Mouse (Mus musculus): ENCODE measurements at regions not wholly inside any gene's neighbourhood (a gene's known extent, or its start where the extent isn't known, plus 50 kb on each side); places are given as distances from the start of the nearest gene placed in this dataset.

GRCm38 (mm10) chr2:78520258-78521023 is 347.5 kb upstream of the Ube2e3 start:
- no peak overlapping the region for H3K4me3 ChIP-seq (replicated peaks)
- H3K27ac ChIP-seq, result no peak overlapping the region
- no peaks in the 10 kb centered on the region for H3K4me1 ChIP-seq
- H3K36me3 ChIP-seq, result no peaks in the 10 kb centered on the region
- no peaks in the 10 kb centered on the region for H3K27me3 ChIP-seq
- WGBS, result 89% methylated on average over 4 of the region's 4 CpGs
- no peaks in the 10 kb centered on the region for H3K9me3 ChIP-seq (replicated peaks)
- no peak overlapping the region for H3K9ac ChIP-seq
- ATAC-seq (replicated peaks; ENCODE audit: low FRiP score), result no peak
- no peak overlapping the region for H3K4me2 ChIP-seq

- ATAC-seq (replicated peaks; ENCODE audit: low FRiP score), result no peak
- H3K27me3 ChIP-seq, result no peaks in the 10 kb centered on the region
- H3K9me3 ChIP-seq (replicated peaks), result no peaks in the 10 kb centered on the region
- no peaks in the 10 kb centered on the region for H3K36me3 ChIP-seq
- H3K4me1 ChIP-seq, result no peaks in the 10 kb centered on the region
- no peak overlapping the region for H3K4me2 ChIP-seq
- H3K27ac ChIP-seq, result no peak overlapping the region
- H3K9ac ChIP-seq, result no peak overlapping the region
- H3K4me3 ChIP-seq (replicated peaks), result no peak overlapping the region
These were observed 374.8 kb upstream of the Ube2e3 start for GRCm38 (mm10) chr2:78493115-78493514.

- Histone ChIP-seq H3K4me3 (replicated peaks) (no peak overlapping the region), H3K9me3 (replicated peaks) (no peaks in the 10 kb centered on the region), H3K4me1 (no peaks in the 10 kb centered on the region)
These were observed 387.9 kb upstream of the Ube2e3 start for GRCm38 (mm10) chr2:78480036-78480435.

GRCm38 (mm10) chr2:78459444-78459843 is 408.5 kb upstream of the Ube2e3 start:
- no peak overlapping the region for H3K9ac ChIP-seq
- H3K9me3 ChIP-seq (replicated peaks), result no peaks in the 10 kb centered on the region
- no peak overlapping the region for H3K4me3 ChIP-seq (replicated peaks)
- no peak overlapping the region for H3K4me2 ChIP-seq
- H3K27me3 ChIP-seq, result no peaks in the 10 kb centered on the region
- H3K36me3 ChIP-seq, result no peaks in the 10 kb centered on the region
- ATAC-seq (replicated peaks; ENCODE audit: low FRiP score), result peak; percentile 70
- no peak overlapping the region for H3K27ac ChIP-seq
- H3K4me1 ChIP-seq, result no peaks in the 10 kb centered on the region
- WGBS, result 49% methylated on average over 4 of the region's 4 CpGs

More at GRCm38 (mm10) chr2:78480036-78480435, 387.9 kb upstream of the Ube2e3 start:
- Histone ChIP-seq H3K9ac (no peak overlapping the region), H3K27ac (no peak overlapping the region), H3K27me3 (no peaks in the 10 kb centered on the region), H3K4me2 (no peak overlapping the region), H3K36me3 (no peaks in the 10 kb centered on the region)
- ATAC-seq (replicated peaks; ENCODE audit: low FRiP score), result no peak
- 67% methylated on average over 4 of the region's 4 CpGs for WGBS

GRCm38 (mm10) chr2:78453411-78453810 is 414.5 kb upstream of the Ube2e3 start:
- H3K27me3 ChIP-seq, result no peaks in the 10 kb centered on the region
- H3K4me2 ChIP-seq, result no peak overlapping the region
- no peak overlapping the region for H3K27ac ChIP-seq
- H3K4me3 ChIP-seq (replicated peaks), result no peak overlapping the region
- H3K4me1 ChIP-seq, result no peaks in the 10 kb centered on the region
- H3K9me3 ChIP-seq (replicated peaks), result no peaks in the 10 kb centered on the region
- no peak overlapping the region for H3K9ac ChIP-seq
- 84% methylated on average over 3 of the region's 3 CpGs for WGBS
- ATAC-seq (replicated peaks; ENCODE audit: low FRiP score), result no peak
- no peaks in the 10 kb centered on the region for H3K36me3 ChIP-seq

GRCm38 (mm10) chr2:78436816-78437215 is 431.1 kb upstream of the Ube2e3 start:
- Histone ChIP-seq H3K9ac (no peak overlapping the region), H3K4me1 (no peaks in the 10 kb centered on the region), H3K9me3 (replicated peaks) (no peaks in the 10 kb centered on the region), H3K27ac (no peak overlapping the region), H3K36me3 (no peaks in the 10 kb centered on the region), H3K4me3 (replicated peaks) (no peak overlapping the region), H3K4me2 (no peak overlapping the region), H3K27me3 (no peaks in the 10 kb centered on the region)
- ATAC-seq (replicated peaks; ENCODE audit: low FRiP score), result no peak

GRCm38 (mm10) chr2:78435071-78435470 is 432.9 kb upstream of the Ube2e3 start:
- H3K9me3 ChIP-seq (replicated peaks), result no peaks in the 10 kb centered on the region
- WGBS, result 74% methylated on average over 2 of the region's 2 CpGs
- H3K4me1 ChIP-seq, result no peaks in the 10 kb centered on the region
- no peak overlapping the region for H3K9ac ChIP-seq
- no peak overlapping the region for H3K27ac ChIP-seq
- no peak overlapping the region for H3K4me3 ChIP-seq (replicated peaks)
- no peak for ATAC-seq (replicated peaks; ENCODE audit: low FRiP score)
- H3K4me2 ChIP-seq, result no peak overlapping the region
- no peaks in the 10 kb centered on the region for H3K27me3 ChIP-seq
- no peaks in the 10 kb centered on the region for H3K36me3 ChIP-seq

- no peak for ATAC-seq (replicated peaks; ENCODE audit: low FRiP score)
- Histone ChIP-seq H3K27ac (no peak overlapping the region), H3K4me2 (no peak overlapping the region), H3K9ac (no peak overlapping the region), H3K36me3 (no peaks in the 10 kb centered on the region), H3K4me3 (replicated peaks) (no peak overlapping the region), H3K27me3 (no peaks in the 10 kb centered on the region), H3K9me3 (replicated peaks) (no peaks in the 10 kb centered on the region), H3K4me1 (no peaks in the 10 kb centered on the region)
These were observed 440.1 kb upstream of the Ube2e3 start for GRCm38 (mm10) chr2:78427659-78428336.

- no peak overlapping the region for H3K27ac ChIP-seq
- no peak overlapping the region for H3K4me3 ChIP-seq (replicated peaks)
- H3K36me3 ChIP-seq, result no peaks in the 10 kb centered on the region
- H3K9me3 ChIP-seq (replicated peaks), result no peaks in the 10 kb centered on the region
- ATAC-seq (replicated peaks; ENCODE audit: low FRiP score), result no peak
- H3K9ac ChIP-seq, result no peak overlapping the region
- 32% methylated on average over 3 of the region's 3 CpGs for WGBS
- no peaks in the 10 kb centered on the region for H3K4me1 ChIP-seq
- no peak overlapping the region for H3K4me2 ChIP-seq
- no peaks in the 10 kb centered on the region for H3K27me3 ChIP-seq
These were observed 449.2 kb upstream of the Ube2e3 start for GRCm38 (mm10) chr2:78418561-78419338.

- no peak for ATAC-seq (replicated peaks; ENCODE audit: low FRiP score)
- Histone ChIP-seq H3K27me3 (no peaks in the 10 kb centered on the region), H3K9ac (no peak overlapping the region), H3K36me3 (no peaks in the 10 kb centered on the region), H3K4me1 (no peaks in the 10 kb centered on the region), H3K4me2 (no peak overlapping the region), H3K9me3 (replicated peaks) (no peaks in the 10 kb centered on the region), H3K27ac (no peak overlapping the region), H3K4me3 (replicated peaks) (no peak overlapping the region)
- 44% methylated on average over 2 of the region's 2 CpGs for WGBS
These were observed 451.3 kb upstream of the Ube2e3 start for GRCm38 (mm10) chr2:78416574-78417109.

GRCm38 (mm10) chr2:78412985-78413384 is 454.9 kb upstream of the Ube2e3 start:
- Histone ChIP-seq H3K9me3 (replicated peaks) (no peaks in the 10 kb centered on the region), H3K4me1 (no peaks in the 10 kb centered on the region), H3K27ac (no peak overlapping the region), H3K9ac (no peak overlapping the region), H3K4me2 (no peak overlapping the region), H3K4me3 (replicated peaks) (no peak overlapping the region), H3K27me3 (no peaks in the 10 kb centered on the region), H3K36me3 (no peaks in the 10 kb centered on the region)
- WGBS, result 82% methylated on average over 4 of the region's 4 CpGs
- no peak for ATAC-seq (replicated peaks; ENCODE audit: low FRiP score)

GRCm38 (mm10) chr2:78403890-78404289 is 457.7 kb upstream of the Cwc22 start:
- WGBS, result 76% methylated on average over 3 of the region's 3 CpGs
- Histone ChIP-seq H3K4me1 (no peaks in the 10 kb centered on the region), H3K4me3 (replicated peaks) (no peak overlapping the region), H3K4me2 (no peak overlapping the region), H3K36me3 (no peaks in the 10 kb centered on the region), H3K27me3 (no peaks in the 10 kb centered on the region), H3K27ac (no peak overlapping the region), H3K9me3 (replicated peaks) (no peaks in the 10 kb centered on the region), H3K9ac (no peak overlapping the region)
- ATAC-seq (replicated peaks; ENCODE audit: low FRiP score), result no peak
